Mouse (Mus musculus) megakaryocyte, embryonic 14.5 days (primary cell): ENCODE measurements around the gene Hist1h2bf.

Source experiments
- FLI1 ChIP-seq: IDR thresholded peaks from 2 replicates; pipeline ENCODE4 v1.6.1; 2012; ENCODE audit warnings: low read length, inconsistent platforms, mixed read lengths
- GATA1 ChIP-seq: IDR thresholded peaks from 3 replicates; pipeline ENCODE4 v1.6.1; 2012; ENCODE audit warnings: mixed read lengths, low read length, inconsistent platforms, borderline replicate concordance

DNA sequence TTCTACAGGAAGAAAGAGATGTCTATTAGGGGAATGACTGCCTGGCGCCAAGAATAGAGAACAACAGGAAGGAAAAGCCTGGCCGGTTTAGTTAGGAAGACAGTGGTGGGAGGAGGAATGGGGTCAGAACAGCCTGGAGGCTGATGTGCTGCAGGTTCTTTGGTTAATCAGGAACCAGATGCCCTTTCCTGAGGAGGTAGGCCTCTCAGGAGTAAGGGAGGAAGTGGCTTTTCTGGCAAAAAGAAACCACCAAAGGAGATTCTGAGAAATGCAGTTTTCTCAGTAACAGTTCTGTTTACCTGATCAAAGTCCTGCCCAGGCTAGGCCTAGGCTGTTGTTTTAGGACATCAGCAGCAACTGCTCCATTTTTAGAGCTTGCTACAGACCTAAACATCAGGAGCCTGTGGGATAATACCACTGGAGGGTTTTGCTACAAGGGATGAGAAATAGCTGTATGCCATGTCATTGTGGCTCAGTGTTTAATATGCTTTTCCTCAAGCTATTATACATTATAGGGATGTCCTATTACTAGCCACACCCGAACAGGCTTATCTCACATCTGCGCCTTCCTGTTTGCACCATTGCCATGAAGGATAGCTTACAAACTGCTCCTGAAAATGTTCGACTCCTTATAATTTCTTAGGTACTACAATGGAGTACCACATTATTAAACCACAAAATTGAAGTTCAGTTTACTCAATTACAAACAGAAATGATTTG lies 19.2 kb upstream of the Hist1h2bf start:
- TF ChIP-seq GATA1 (no peak; the same call in 2 of the 3 replicates), FLI1 (no peak)
